Mouse (Mus musculus) neutrophil, adult 83 days (primary cell): ENCODE measurements around the gene Usp47. TPM values are rescaled to one million over a fixed set of nuclear protein-coding genes. Genes with fewer than 3 reads are reported as not detected.

ENCODE experiments used
- total RNA-seq, 2 experiments: library from RNA; stranded (reverse); gene quantifications; one replicate each; pipeline ENCODE4 v1.2.4; 2023

Gene Usp47
- total RNA-seq, result 10 to 100 TPM; 51.8 to 54.3 TPM

GRCm38 (mm10) chr7:112023150-112023600, at the start of gene Usp47:
TSS of gene Usp47 (plus strand) at chr7:112023504.

GRCm38 (mm10) chr7:112158942-112159341, 135.6 kb downstream of the Usp47 start, which contains the start of gene Dkk3:
TSS of gene Dkk3 (minus strand) at chr7:112159057.

Other genes with a start within 250 kb of the Usp47 start
- gene Galnt18, start 243.5 kb upstream of the Usp47 start, total RNA-seq, result under 1 TPM in 1 of 2 experiments, not detected in 1; 0.15 TPM
- not detected for gene Dkk3, start 135.6 kb downstream of the Usp47 start, total RNA-seq
- gene Mical2, start 202.4 kb downstream of the Usp47 start, total RNA-seq, result 1 to 10 TPM; 2.7 to 2.9 TPM